Mouse (Mus musculus) c-Kit-positive CD71-negative TER-119-negative erythroid progenitor cells, embryonic 14.5 days (primary cell): Measurements from ENCODE around the gene Cnrip1.
"Not testable (repeated sequence)": the region's sequence is repeated elsewhere in the genome, so short reads cannot be mapped to it uniquely, and the experiment has no call there.

Experiments used
- DNase-seq: peaks from one replicate; pipeline ENCODE4 v3.0.0-alpha.2; 2013; ENCODE audit warnings: low read depth

The Cnrip1 gene

DNA sequence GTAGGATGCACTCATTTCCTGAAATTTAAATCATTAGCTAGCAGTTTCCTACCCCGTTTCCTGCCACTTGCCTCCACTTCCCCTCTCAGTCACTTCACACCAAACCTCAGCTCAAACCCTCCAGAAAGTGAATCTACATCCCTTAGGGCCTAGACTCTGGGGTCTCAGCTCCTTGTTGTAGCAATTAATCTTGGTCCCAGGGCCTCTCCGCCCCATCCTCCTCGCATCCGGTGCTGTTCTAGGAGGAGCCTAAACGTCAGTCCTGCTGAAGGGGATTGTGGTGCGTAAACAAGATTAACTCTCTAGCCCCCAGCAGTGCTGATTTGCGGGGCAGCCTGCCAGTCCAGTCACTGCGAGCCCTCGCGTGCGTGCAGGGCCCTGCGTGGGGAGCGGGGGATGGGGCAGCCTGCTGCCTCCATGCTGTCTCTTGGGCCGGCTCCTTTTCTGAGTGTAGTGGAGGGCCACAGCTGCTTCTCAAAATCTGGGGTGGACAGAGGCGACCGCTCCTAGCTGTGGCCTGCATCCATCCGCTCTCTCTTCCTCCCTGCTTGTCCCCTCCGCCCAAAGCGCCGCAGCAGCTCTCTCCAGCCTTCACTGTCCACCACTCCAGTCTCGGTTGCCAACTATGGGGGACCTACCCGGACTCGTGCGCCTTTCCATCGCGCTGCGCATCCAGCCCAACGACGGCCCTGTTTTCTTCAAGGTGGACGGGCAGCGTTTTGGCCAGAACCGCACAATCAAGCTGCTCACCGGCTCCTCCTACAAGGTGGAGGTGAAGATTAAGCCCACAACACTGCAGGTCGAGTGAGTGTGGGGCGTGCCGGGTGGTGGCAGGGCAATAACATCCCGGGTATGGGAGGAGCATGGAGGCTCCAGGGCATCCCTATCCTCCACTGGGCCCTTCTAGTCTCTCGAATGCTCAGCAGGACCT is at the start of gene Cnrip1, which contains the start of gene Plek:
Gene Cnrip1, plus strand, starts transcription at position 42 of the 931 bp plus-strand sequence.
Gene Plek, minus strand, starts transcription at position 837 of the 931 bp plus-strand sequence.
- DNase-seq, result peak; percentile 44

- no peak for DNase-seq
These were observed 48.5 kb upstream of the Cnrip1 start for GRCm38 (mm10) chr11:17002739-17003373.

DNA sequence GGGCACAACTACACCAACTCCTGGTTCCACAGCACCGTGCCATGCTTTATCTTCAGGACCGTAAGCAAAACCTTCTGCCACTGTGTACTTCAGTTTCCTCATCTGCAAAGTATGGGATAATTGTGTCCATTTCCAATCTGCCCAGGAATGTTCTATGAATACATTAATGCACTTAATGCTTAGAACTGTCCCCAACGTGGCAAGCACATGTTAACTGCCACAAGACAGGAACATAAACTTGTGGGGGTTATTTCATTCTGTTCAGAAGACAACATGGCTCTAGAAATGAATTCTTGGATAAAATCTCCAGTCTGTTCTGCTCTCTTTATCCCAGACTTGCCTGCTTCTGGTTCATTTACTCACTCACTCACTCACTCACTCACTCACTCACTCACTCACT is 47.6 kb upstream of the Cnrip1 start:
- no peak for DNase-seq

DNA sequence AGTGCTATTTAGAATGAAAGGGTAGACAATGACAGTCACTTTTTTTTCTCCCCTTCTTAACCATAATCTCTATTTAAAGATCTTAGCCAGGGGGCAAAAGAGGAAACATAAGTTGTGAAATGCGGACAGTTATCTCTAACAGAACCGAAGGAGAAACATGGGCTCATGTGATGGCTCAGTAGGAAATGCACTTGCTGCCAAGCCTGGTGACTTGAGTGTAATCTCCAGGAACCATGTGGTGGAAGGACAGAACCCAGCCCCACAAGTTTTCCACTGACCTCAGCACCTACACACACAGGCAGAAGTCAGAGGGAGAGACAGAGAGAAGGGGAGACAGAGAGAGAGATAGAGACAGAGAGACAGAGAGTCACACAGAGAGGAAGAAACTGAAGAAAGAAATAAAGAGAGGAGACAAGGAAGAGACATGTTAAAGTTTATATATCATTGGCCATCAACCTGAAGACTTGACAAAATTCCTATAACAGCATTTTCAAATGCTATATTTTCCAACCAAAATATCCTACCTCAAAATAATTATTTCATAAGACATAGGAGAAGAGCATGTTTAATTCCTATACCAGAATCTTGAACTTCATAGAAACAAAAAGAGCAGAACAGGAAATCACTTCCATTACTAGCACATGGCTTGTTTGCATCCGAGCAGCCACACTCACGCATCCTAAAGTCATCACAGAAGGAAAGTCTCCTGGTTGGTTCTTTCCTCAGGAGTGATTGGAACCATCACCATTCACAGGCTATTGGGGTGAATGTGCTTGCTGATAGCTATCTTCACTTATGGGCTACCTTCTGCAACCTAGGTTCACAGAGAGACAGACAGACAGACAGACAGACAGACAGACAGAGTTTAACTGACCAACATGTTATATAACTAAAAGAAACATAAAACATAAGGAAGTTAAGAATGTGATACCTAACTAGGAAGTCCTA is 46.2 kb upstream of the Cnrip1 start:
- DNase-seq, result peak; percentile 60

DNA sequence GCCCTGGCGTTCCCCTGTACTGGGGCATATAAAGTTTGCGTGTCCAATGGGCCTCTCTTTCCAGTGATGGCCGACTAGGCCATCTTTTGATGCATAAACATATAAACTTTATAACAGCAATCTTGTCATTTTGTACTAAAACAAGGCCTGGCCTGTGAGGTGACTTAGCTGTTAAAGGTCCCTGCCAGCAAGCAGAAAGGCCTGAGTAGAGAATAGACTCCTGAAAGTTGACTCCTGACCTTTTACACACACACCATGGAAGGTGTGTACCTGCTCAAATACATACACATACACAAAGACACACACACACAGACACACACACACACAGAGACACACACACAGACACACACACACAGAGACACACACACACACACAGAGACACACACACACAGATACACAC is 44.9 kb upstream of the Cnrip1 start:
- not testable (repeated sequence) for DNase-seq

DNA sequence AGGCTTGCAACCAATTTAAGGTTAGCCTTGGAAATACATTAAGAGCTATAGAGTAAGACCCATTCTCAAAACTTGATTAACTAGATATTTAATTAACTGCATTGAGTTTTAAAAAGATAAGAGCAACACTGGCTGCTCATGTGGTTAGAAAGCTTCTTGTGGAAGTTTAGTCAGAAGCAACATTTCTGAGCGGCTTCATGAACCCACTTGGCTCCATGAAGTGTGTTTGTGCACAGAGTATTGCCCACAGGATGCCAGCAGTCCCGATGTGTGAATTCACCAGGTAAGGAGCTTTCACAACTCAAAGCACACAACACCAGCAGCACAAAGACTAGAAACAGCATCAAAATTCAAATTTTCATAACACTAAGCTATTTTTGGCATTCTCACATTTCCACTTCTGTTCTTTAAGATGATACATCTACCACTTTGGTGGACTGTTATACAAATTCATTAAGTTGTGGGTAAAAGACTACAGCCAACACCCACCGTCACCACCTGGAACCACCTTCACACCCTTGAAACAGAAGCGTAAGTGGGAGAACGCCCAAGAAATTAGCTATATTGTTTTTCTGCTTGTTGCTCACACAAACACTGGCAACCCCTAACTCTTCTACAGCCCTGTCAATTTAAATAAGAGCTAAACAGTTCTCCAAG is 43.7 kb upstream of the Cnrip1 start:
- DNase-seq, result no peak

GRCm38 (mm10) chr11:17008498-17008941 is 42.9 kb upstream of the Cnrip1 start:
- peak; percentile 70 for DNase-seq

DNA sequence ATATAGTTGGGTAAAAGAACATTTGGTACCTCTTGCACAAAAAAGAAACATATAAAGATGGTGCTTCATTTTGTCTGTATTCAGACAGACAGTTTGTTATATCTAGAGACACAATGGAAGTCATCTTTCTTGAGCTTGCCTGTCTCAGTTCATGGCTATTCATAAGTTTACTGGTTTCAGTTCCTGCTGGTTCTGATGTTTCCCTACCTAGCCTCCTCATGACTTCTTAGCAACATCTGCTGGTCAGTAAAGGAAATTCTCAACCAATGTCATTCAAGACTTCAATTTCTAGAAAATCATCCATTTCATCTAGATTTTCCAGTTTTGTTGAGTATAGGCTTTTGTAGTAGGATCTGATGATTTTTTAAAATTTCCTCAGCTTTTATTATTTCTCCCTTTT is 38.4 kb upstream of the Cnrip1 start:
- DNase-seq, result no peak

GRCm38 (mm10) chr11:17019328-17019727 is 32.1 kb upstream of the Cnrip1 start:
- no peak for DNase-seq

DNA sequence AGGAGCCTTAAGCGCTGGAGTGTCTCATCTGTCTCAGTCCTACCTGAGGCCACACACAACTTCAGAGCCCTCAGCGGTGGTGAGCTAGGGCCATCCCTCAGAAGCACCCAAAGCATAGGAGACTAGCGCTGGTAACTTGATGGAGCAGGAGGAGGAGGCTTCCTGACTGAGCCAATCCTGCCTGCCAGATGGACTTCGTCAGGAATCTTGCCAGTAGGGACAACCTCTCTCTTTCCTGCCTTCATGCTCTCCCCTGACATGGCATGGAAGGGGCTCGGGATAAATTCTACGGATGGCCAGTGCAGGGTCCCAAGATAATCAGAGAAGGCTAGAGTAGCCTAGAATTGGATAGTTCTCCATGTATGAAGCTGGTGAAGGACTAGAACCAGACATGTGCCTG is 28.2 kb upstream of the Cnrip1 start:
- DNase-seq, result no peak

GRCm38 (mm10) chr11:17023984-17024383 is 27.4 kb upstream of the Cnrip1 start:
- no peak for DNase-seq

DNA sequence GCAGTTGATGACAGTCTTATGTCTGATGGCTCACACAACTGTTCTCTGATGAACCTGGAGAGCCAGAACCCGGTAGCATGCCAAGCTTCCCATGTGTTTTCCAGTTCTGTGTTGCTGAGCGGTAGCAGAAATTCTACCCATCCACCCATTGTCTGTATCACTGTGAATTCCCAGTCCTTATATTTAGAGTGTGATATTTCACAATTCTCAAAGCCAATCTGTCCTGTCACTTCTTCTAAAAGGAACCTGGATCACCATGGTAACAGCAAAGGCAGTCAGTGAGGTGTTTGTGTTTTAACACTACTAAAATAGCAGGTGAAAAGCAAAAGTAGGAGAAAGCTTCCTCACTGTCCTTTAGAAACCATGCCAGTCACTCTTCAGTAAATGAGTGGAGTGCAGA is 5.6 kb upstream of the Cnrip1 start:
- DNase-seq, result no peak

GRCm38 (mm10) chr11:17052476-17053049 is 1.2 kb downstream of the Cnrip1 start:
- no peak for DNase-seq

GRCm38 (mm10) chr11:17069360-17069759 is 18.0 kb downstream of the Cnrip1 start:
- DNase-seq, result not testable (repeated sequence)

- DNase-seq, result no peak
These were observed 24.3 kb downstream of the Cnrip1 start for GRCm38 (mm10) chr11:17075656-17076055.

- no peak for DNase-seq
These were observed 30.7 kb downstream of the Cnrip1 start for GRCm38 (mm10) chr11:17082086-17082485.

GRCm38 (mm10) chr11:17082953-17083352 is 31.6 kb downstream of the Cnrip1 start:
- DNase-seq, result peak; percentile 16

DNA sequence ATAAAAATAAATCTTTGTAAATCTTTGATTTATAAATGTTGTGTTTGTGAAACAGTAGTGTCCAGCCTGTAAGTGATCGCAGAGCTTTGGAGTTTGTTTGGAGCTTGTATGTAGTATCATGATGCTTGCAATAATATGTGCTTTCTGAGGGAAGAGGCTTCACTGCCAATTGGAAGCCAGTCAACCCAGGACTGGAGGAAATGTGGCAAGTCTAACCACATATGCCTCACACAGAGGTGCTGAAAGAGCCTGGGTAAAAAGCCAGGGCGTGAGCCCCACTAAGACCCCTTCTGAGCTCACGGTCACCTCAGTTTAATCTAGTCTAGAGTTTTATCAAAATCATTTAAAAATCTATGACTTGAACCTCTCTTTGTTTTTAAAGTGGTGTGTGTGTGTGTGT is 32.1 kb downstream of the Cnrip1 start:
- DNase-seq, result no peak

- no peak for DNase-seq
These were observed 32.5 kb downstream of the Cnrip1 start for GRCm38 (mm10) chr11:17083866-17084265.

- no peak for DNase-seq
These were observed 34.7 kb downstream of the Cnrip1 start for GRCm38 (mm10) chr11:17086106-17086505.

DNA sequence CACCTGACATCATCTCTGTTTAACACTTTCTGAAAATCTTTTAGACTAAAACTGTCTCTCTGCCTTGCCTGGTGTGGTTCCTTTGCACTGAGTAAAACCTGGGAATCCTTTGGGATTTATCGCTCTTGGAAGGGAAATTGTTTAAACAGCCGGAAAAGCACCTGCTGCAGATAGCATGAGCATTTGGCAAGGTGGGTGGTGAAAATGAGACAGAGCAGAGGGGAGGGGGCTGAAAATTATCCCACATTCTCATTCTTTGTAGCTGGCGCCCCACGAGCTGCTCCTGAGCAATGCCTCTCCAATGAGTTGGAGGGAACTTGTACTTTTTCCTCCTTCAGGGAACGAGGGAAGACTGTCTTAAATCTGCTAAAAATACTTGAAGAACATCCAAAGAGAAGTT is 55.5 kb downstream of the Cnrip1 start:
- no peak for DNase-seq
